Mouse (Mus musculus): ENCODE measurements around the gene Wbp2.

DNA sequence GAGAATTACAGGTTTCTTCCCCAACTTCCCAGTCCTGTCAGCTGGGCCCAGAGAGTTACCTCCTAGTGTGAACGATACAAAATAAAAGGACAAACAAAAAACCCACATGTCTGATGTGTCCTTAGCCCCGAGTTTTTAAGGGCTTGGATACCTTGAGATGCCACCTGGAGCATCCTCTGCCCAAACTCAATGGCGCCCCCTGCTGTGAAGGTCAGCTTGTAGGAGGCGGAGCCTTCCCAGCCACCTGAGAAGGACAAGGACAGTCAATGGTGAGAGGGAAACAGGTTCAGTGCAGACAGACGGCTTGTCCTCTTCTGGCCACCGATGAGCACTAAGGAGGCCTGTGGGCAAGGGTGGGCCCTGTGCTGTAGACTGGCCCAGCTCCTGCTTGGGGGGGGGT lies 5.7 kb downstream of the Wbp2 start:
- TF ChIP-seq GATA1 (IDR thresholded peaks at IDR 0.05; ENCODE audit: low read length) (no peak), TAL1 (IDR thresholded peaks at IDR 0.05; ENCODE audit: low read length) (no peak)

Measured in erythroblast, embryonic 14.5 days (primary cell).